Mouse (Mus musculus) neural tube, embryonic 13.5 days (tissue): ENCODE results near the gene Arpc3. TPM values are rescaled to one million over a fixed set of nuclear protein-coding genes. Genes with fewer than 3 reads are reported as not detected.

Source experiments
- ATAC-seq: fragments of 200-750 bp; cut with Nextera tagmentation; 2 replicates; pipeline ENCODE4 v1.8.0; 2017; ENCODE audit warnings: low read depth, mild to moderate bottlenecking, moderate TSS enrichment, moderate library complexity
- H3K27ac ChIP-seq: fragments of 300-500 bp; sonication (generic); replicated peaks from 2 replicates; pipeline ENCODE4 v1.5.1; 2015; ENCODE audit warnings: moderate library complexity, mild to moderate bottlenecking, inconsistent platforms
- H3K27me3 ChIP-seq: fragments of 300-500 bp; sonication (generic); 2 replicates; pipeline ENCODE4 v1.6.1; 2015; ENCODE audit warnings: mild to moderate bottlenecking, inconsistent platforms
- H3K36me3 ChIP-seq: fragments of 300-500 bp; sonication (generic); 2 replicates; pipeline ENCODE4 v1.6.1; 2015; ENCODE audit warnings: mild to moderate bottlenecking, inconsistent platforms
- H3K4me1 ChIP-seq: fragments of 300-500 bp; sonication (generic); replicated peaks from 2 replicates; pipeline ENCODE4 v1.6.1; 2015; ENCODE audit warnings: inconsistent platforms
- H3K4me2 ChIP-seq: fragments of 300-500 bp; sonication (generic); 2 replicates; pipeline ENCODE4 v1.6.1; 2015; ENCODE audit warnings: inconsistent platforms, mild to moderate bottlenecking, moderate library complexity
- H3K4me3 ChIP-seq: fragments of 300-500 bp; sonication (generic); 2 replicates; pipeline ENCODE4 v1.5.1; 2015; ENCODE audit warnings: mild to moderate bottlenecking, inconsistent platforms
- H3K9ac ChIP-seq: fragments of 300-500 bp; sonication (generic); 2 replicates; pipeline ENCODE4 v1.6.1; 2015; ENCODE audit warnings: moderate library complexity, mild to moderate bottlenecking, inconsistent platforms
- H3K9me3 ChIP-seq: fragments of 300-500 bp; sonication (generic); 2 replicates; pipeline ENCODE4 v1.6.1; 2016; ENCODE audit warnings: inconsistent platforms
- WGBS: fragments of 180-500 bp; shearing (Covaris S2); methylation state at CpG from one replicate; pipeline ENCODE4 v1.1.7; 2015; 5-methylcytosine and 5-hydroxymethylcytosine counted together
- polyA plus RNA-seq: library from polyadenylated mRNA; unstranded; fragments of >200 nt; fragmentation: Nextera tagmentation; extraction: Ambion mirVana; gene quantifications from 2 replicates; pipeline ENCODE4 v1.2.1, GENCODE M21; 2015

The Arpc3 gene
- polyA plus RNA-seq: 163 and 169 TPM in 2 replicates

- H3K27ac ChIP-seq: peak within 1 kb of the TSS; percentile 66
- under 1% methylated on average over 39 of the region's 39 CpGs for WGBS
Measured at GRCm38 (mm10) chr5:122391786-122392180, at the start of gene Arpc3. Arpc3 (plus strand) TSS chr5:122391878.

GRCm38 (mm10) chr5:122342874-122343273 lies 48.8 kb upstream of the Arpc3 start:
- Histone ChIP-seq H3K36me3 (no peaks in the 10 kb centered on the region), H3K4me2 (no peak overlapping the region), H3K27ac (no peak overlapping the region), H3K4me1 (0 out of 2 replicates have a peak, but pooled peaks cover 7% of the 10 kb centered on the region), H3K4me3 (no peak overlapping the region), H3K9me3 (no peaks in the 10 kb centered on the region), H3K27me3 (no peaks in the 10 kb centered on the region), H3K9ac (0 out of 2 replicates have a peak overlapping the region, but pooled peaks have one; percentile 26)
- WGBS: 85% methylated on average over 1 of the region's 1 CpGs
- no peak for ATAC-seq

More at GRCm38 (mm10) chr5:122391786-122392180, at the start of gene Arpc3:
- Histone ChIP-seq H3K36me3 (peaks cover 4% of the 10 kb centered on the region), H3K27me3 (no peaks in the 10 kb centered on the region), H3K4me3 (peak within 1 kb of the TSS; percentile 75), H3K9ac (peak within 1 kb of the TSS; percentile 82), H3K9me3 (no peaks in the 10 kb centered on the region), H3K4me2 (peak within 1 kb of the TSS; percentile 87), H3K4me1 (peaks cover 12% of the 10 kb centered on the region)
- ATAC-seq: peak; percentile 90

GRCm38 (mm10) chr5:122343768-122344167 lies 47.9 kb upstream of the Arpc3 start:
- no peak for ATAC-seq
- Histone ChIP-seq H3K9me3 (no peaks in the 10 kb centered on the region), H3K27me3 (no peaks in the 10 kb centered on the region), H3K9ac (no peak overlapping the region), H3K36me3 (no peaks in the 10 kb centered on the region), H3K4me1 (0 out of 2 replicates have a peak, but pooled peaks cover 7% of the 10 kb centered on the region), H3K27ac (0 out of 2 replicates have a peak overlapping the region, but pooled peaks have one; percentile 18), H3K4me3 (no peak overlapping the region), H3K4me2 (no peak overlapping the region)
- WGBS: 49% methylated on average over 7 of the region's 7 CpGs

- ATAC-seq: peak; percentile 72; the same call in 1 of the 2 replicates
- Histone ChIP-seq H3K9me3 (no peaks in the 10 kb centered on the region), H3K9ac (no peak overlapping the region), H3K4me1 (0 out of 2 replicates have a peak, but pooled peaks cover 7% of the 10 kb centered on the region), H3K27me3 (no peaks in the 10 kb centered on the region), H3K36me3 (no peaks in the 10 kb centered on the region), H3K27ac (no peak overlapping the region), H3K4me3 (no peak overlapping the region), H3K4me2 (no peak overlapping the region)
- 9% methylated on average over 5 of the region's 5 CpGs for WGBS
Measured at GRCm38 (mm10) chr5:122344260-122344659, 47.4 kb upstream of the Arpc3 start.

GRCm38 (mm10) chr5:122345777-122346176 lies 45.9 kb upstream of the Arpc3 start:
- Histone ChIP-seq H3K4me3 (no peak overlapping the region), H3K4me1 (0 out of 2 replicates have a peak, but pooled peaks cover 7% of the 10 kb centered on the region), H3K4me2 (no peak overlapping the region), H3K36me3 (no peaks in the 10 kb centered on the region), H3K27ac (no peak overlapping the region), H3K9me3 (no peaks in the 10 kb centered on the region), H3K27me3 (no peaks in the 10 kb centered on the region), H3K9ac (no peak overlapping the region)
- 75% methylated on average over 4 of the region's 4 CpGs for WGBS
- ATAC-seq: no peak

- peaks cover 2% of the 10 kb centered on the region; the same call in 1 of the 2 replicates for H3K36me3 ChIP-seq
- H3K27ac ChIP-seq: peak within 1 kb of the TSS; percentile 90
- WGBS: under 1% methylated on average over 51 of the region's 51 CpGs
- no peaks in the 10 kb centered on the region for H3K9me3 ChIP-seq
- peak within 1 kb of the TSS; percentile 90 for H3K9ac ChIP-seq
- H3K4me2 ChIP-seq: peak within 1 kb of the TSS; percentile 78
- peak within 1 kb of the TSS; percentile 91 for H3K4me3 ChIP-seq
- peaks cover 17% of the 10 kb centered on the region for H3K4me1 ChIP-seq
- ATAC-seq: peak; percentile 96
- H3K27me3 ChIP-seq: no peaks in the 10 kb centered on the region
Measured at GRCm38 (mm10) chr5:122353807-122354491, 37.7 kb upstream of the Arpc3 start, which contains the start of the genes Rad9b and Vps29. Rad9b (minus strand) TSS chr5:122354233. Vps29 (plus strand) TSS chr5:122354369.

GRCm38 (mm10) chr5:122354492-122355067 lies 37.1 kb upstream of the Arpc3 start:
- H3K27ac ChIP-seq: peak overlapping the region; percentile 89
- H3K9ac ChIP-seq: peak overlapping the region; percentile 90
- peaks cover 17% of the 10 kb centered on the region for H3K4me1 ChIP-seq
- peak overlapping the region; percentile 78 for H3K4me2 ChIP-seq
- peak overlapping the region; percentile 91 for H3K4me3 ChIP-seq
- no peaks in the 10 kb centered on the region for H3K9me3 ChIP-seq
- peak; percentile 56; the same call in 1 of the 2 replicates for ATAC-seq
- H3K36me3 ChIP-seq: peaks cover 5% of the 10 kb centered on the region; the same call in 1 of the 2 replicates
- no peaks in the 10 kb centered on the region for H3K27me3 ChIP-seq
- under 1% methylated on average over 54 of the region's 57 CpGs for WGBS

- peak within 1 kb of the TSS; percentile 88 for H3K9ac ChIP-seq
- peak; percentile 84 for ATAC-seq
- peak within 1 kb of the TSS; percentile 97 for H3K27ac ChIP-seq
- H3K4me3 ChIP-seq: peak within 1 kb of the TSS; percentile 73
- H3K4me1 ChIP-seq: peaks cover 28% of the 10 kb centered on the region
- under 1% methylated on average over 34 of the region's 46 CpGs for WGBS
- H3K4me2 ChIP-seq: peak within 1 kb of the TSS; percentile 69
- H3K9me3 ChIP-seq: no peaks in the 10 kb centered on the region
- no peaks in the 10 kb centered on the region for H3K27me3 ChIP-seq
- peaks cover 43% of the 10 kb centered on the region for H3K36me3 ChIP-seq
Measured at GRCm38 (mm10) chr5:122371591-122372191, 20.0 kb upstream of the Arpc3 start, which contains the start of gene Gpn3. Gpn3 (plus strand) TSS chr5:122371876.

- H3K4me1 ChIP-seq: peaks cover 28% of the 10 kb centered on the region
- peak within 1 kb of the TSS; percentile 73 for H3K4me3 ChIP-seq
- H3K36me3 ChIP-seq: peaks cover 41% of the 10 kb centered on the region
- peak within 1 kb of the TSS; percentile 69 for H3K4me2 ChIP-seq
- H3K9me3 ChIP-seq: no peaks in the 10 kb centered on the region
- ATAC-seq: peak; percentile 96
- H3K9ac ChIP-seq: peak within 1 kb of the TSS; percentile 88
- peak within 1 kb of the TSS; percentile 97 for H3K27ac ChIP-seq
- no peaks in the 10 kb centered on the region for H3K27me3 ChIP-seq
- WGBS: under 1% methylated on average over 53 of the region's 53 CpGs
Measured at GRCm38 (mm10) chr5:122372192-122372769, 19.4 kb upstream of the Arpc3 start, which contains the start of gene Fam216a. Fam216a (minus strand) TSS chr5:122372364.

- WGBS: 8% methylated on average over 5 of the region's 5 CpGs
- H3K4me3 ChIP-seq: peak overlapping the region; percentile 73
- peak overlapping the region; percentile 67 for H3K4me2 ChIP-seq
- H3K9me3 ChIP-seq: no peaks in the 10 kb centered on the region
- ATAC-seq: no peak
- no peaks in the 10 kb centered on the region for H3K27me3 ChIP-seq
- peaks cover 35% of the 10 kb centered on the region for H3K36me3 ChIP-seq
- peaks cover 28% of the 10 kb centered on the region for H3K4me1 ChIP-seq
- peak overlapping the region; percentile 87 for H3K27ac ChIP-seq
- peak overlapping the region; percentile 81 for H3K9ac ChIP-seq
Measured at GRCm38 (mm10) chr5:122372878-122373277, 18.8 kb upstream of the Arpc3 start.

GRCm38 (mm10) chr5:122377101-122377833 lies 14.4 kb upstream of the Arpc3 start:
- H3K4me3 ChIP-seq: no peak overlapping the region
- no peak overlapping the region for H3K9ac ChIP-seq
- peaks cover 59% of the 10 kb centered on the region for H3K36me3 ChIP-seq
- H3K4me1 ChIP-seq: peaks cover 12% of the 10 kb centered on the region
- ATAC-seq: no peak
- no peaks in the 10 kb centered on the region for H3K9me3 ChIP-seq
- no peaks in the 10 kb centered on the region for H3K27me3 ChIP-seq
- WGBS: 93% methylated on average over 4 of the region's 4 CpGs
- H3K4me2 ChIP-seq: no peak overlapping the region
- H3K27ac ChIP-seq: no peak overlapping the region
